18 mouse cellular contexts compared by ENCODE assay signal in genomic region chr4:49558181-49558580, GRCm38 (mm10). TPM values are rescaled to one million over a fixed set of nuclear protein-coding genes. Genes with fewer than 3 reads are reported as not detected.
"Had no signal": no experiment of that assay in that cellular context is flagged by ENCODE, and none has a peak within 500 bp of the region (broad histone marks: within the 10 kb centered on the region; RNA-seq: fewer than 3 reads in every experiment).

No protein-coding gene starts in this region.

- ATAC-seq: midbrain, embryonic 15.5 days had no signal

- H3K4me3 ChIP-seq: kidney, embryonic 15.5 days; left cerebral cortex, adult 2 months; limb, embryonic 10.5 days; midbrain, embryonic 15.5 days; neural tube, embryonic 12.5 days; stomach, embryonic 15.5 days had no signal

- H3K4me1 ChIP-seq: limb, embryonic 10.5 days; midbrain, embryonic 15.5 days; neural tube, embryonic 12.5 days; stomach, embryonic 15.5 days had no signal

- DNase-seq: kidney, adult 18-20 months; kidney, postnatal 14 days; lung, embryonic 14.5 days; lung, postnatal 10 days; lung, postnatal 4 days; right cerebral cortex, postnatal 4 days; thymus, postnatal 4 days had no signal

- H3K27me3 ChIP-seq: kidney, embryonic 15.5 days; midbrain, embryonic 15.5 days; neural tube, embryonic 12.5 days; stomach, embryonic 15.5 days had no signal

- H3K27ac ChIP-seq: kidney, embryonic 15.5 days; left cerebral cortex, adult 2 months; limb, embryonic 10.5 days; midbrain, embryonic 15.5 days; neural tube, embryonic 12.5 days; stomach, embryonic 15.5 days had no signal

- H3K4me2 ChIP-seq: kidney, embryonic 15.5 days; lung, embryonic 14.5 days; midbrain, embryonic 11.5 days; midbrain, embryonic 15.5 days; neural tube, embryonic 12.5 days; stomach, embryonic 15.5 days had no signal

- H3K9ac ChIP-seq: kidney, embryonic 15.5 days; lung, embryonic 14.5 days; midbrain, embryonic 15.5 days; neural tube, embryonic 12.5 days; stomach, embryonic 15.5 days had no signal

- H3K36me3 ChIP-seq: kidney, embryonic 15.5 days; limb, embryonic 10.5 days; midbrain, embryonic 15.5 days; neural tube, embryonic 12.5 days; stomach, embryonic 15.5 days had no signal

- H3K9me3 ChIP-seq: kidney, embryonic 15.5 days; limb, embryonic 10.5 days; midbrain, embryonic 15.5 days; neural tube, embryonic 12.5 days; stomach, embryonic 15.5 days had no signal

RNA-seq across cellular contexts. Expression of gene Aldob, which starts 8.8 kb away (rescaled TPM):
- total RNA-seq: megakaryocyte, adult 5-6 weeks; monocyte, adult 5-6 weeks; neutrophil, adult 5-6 weeks had no signal
- polyA plus RNA-seq: limb, embryonic 10.5 days; lung, embryonic 14.5 days; midbrain, embryonic 11.5 days; neural tube, embryonic 12.5 days had no signal

RNA-seq across cellular contexts. Expression of gene Tmem246, which starts 39.5 kb away (rescaled TPM):
- total RNA-seq: megakaryocyte, adult 5-6 weeks; monocyte, adult 5-6 weeks; neutrophil, adult 5-6 weeks had no signal

RNA-seq across cellular contexts. Expression of gene Baat, which starts 51.8 kb away (rescaled TPM):
- total RNA-seq: megakaryocyte, adult 5-6 weeks; monocyte, adult 5-6 weeks; neutrophil, adult 5-6 weeks had no signal
- polyA plus RNA-seq: lung, embryonic 14.5 days; midbrain, embryonic 15.5 days; spleen, adult 2 months had no signal
